Mouse (Mus musculus): ENCODE data around the gene Znrf3.

DNA sequence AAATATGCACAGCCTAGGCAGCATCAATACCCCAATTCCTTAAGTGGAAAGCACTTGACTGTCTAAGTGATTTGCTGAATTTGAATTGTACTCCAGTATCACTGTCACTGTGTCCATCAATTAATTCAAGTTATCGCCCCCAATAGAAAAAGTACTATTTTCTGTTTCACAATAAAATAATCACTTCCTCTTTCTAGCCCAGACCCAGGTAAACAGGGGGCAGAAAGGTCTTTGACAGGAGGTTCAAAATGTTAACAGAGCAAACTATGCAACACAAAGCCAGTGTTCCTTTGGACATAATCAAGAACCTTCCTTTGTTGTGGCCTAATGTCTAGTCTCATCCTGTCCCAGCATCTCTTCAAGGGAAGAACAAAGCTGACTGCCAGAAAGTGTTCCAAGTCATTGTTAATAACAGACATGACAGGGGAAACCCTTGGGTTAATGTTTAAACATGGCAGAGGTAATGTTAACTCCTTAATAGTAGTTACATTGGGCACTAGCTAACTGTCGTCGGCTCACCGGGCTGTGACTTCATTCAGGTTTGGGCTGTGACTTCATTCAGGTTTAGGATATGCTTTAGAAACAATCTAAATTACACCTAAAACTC, 42.4 kb downstream of the Znrf3 start:
- TF ChIP-seq CTCF (IDR thresholded peaks at IDR 0.05; ENCODE audit: extremely low read depth, insufficient read depth, insufficient read length, insufficient replicate concordance) (no peak), POLR2A (IDR thresholded peaks at IDR 0.05; ENCODE audit: low read depth, low read length) (no peak)
